Mouse (Mus musculus) testis, postnatal 14 days (tissue): ENCODE data around the gene Rab6a.

ENCODE experiments used
- DNase-seq: peaks from one replicate; pipeline ENCODE4 v3.0.0; 2021; ENCODE audit warnings: low spot score

The Rab6a gene

GRCm38 (mm10) chr7:100684081-100684480 is 76.9 kb downstream of the Rab6a start:
- DNase-seq = no peak

- DNase-seq = peak; percentile 54
Measured at GRCm38 (mm10) chr7:100684538-100684937, 77.3 kb downstream of the Rab6a start.

- peak; percentile 38 for DNase-seq
Measured at GRCm38 (mm10) chr7:100685061-100686030, 78.1 kb downstream of the Rab6a start.

DNA sequence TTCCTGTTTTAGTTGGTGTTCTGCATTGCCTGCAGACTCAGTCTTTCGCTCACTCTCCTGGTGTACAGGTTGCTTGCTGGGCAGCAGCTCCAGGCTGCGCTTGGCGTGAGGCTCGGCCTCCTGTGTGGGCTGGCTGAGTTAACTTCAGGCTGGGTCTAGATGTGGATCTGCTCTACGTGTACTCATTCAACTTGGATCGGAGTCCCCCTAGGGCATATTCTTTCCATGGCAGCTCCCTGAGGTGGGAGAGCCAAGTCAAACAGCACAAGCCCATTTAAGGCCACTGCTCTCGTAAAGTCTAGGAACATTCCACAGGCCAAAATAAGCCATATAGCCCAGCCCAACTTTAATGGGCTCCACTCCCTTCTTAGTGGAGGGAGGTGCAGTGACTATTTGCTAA is 81.3 kb downstream of the Rab6a start:
- no peak for DNase-seq
